ENCODE assay signal across 10 mouse cellular contexts in the genomic region with DNA sequence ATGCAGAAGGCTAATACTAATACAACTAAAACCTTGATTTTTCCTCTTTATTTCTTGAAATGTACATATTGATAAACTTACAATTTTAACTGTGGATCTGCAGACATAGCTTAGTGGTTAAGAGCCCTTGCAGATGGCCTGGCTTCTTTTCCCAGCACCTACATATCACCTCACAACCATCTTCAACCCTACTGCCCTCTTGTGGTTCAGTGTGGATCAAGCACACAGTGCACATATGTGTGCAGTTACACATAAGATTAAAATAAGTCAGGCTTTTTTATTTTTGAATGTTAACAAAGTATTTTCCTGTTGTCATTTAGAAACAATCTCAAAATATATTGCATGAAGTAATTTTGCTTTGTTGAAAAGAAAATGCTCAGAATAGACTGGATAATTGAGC.
DNase-seq lines count a peak whose midpoint lies in the region; ATAC-seq and TF ChIP-seq lines count a peak whose summit lies in the region.
"Had no signal": no experiment of that assay in that cellular context is flagged by ENCODE, and none has a peak within 500 bp of the region (broad histone marks: within the 10 kb centered on the region; RNA-seq: fewer than 3 reads in every experiment).

No protein-coding gene starts in this region.

- CTCF ChIA-PET in Patski (lab: Charles Lee), result interaction anchor here (1.0 to 3.6 kb wide), 3 partner anchors 9 to 266 kb away, joined by 3 to 20 read pairs (median 5); no protein-coding TSS in a partner anchor

- H3K9me3 ChIP-seq in forebrain, postnatal 0 days (ENCODE audit: low read length), result no peaks in the 10 kb centered on the region

- no peak for ATAC-seq in Patski
- peak; percentile 59; the same call in 1 of the 2 replicates for ATAC-seq in granulocyte monocyte progenitor cell, adult 5-6 weeks (replicated peaks; ENCODE audit: poor library complexity, severe bottlenecking)
- ATAC-seq in forebrain, postnatal 0 days, result no peak

- H3K27ac ChIP-seq in left cerebral cortex, adult 2 months, result no peak overlapping the region
- H3K27ac ChIP-seq in forebrain, postnatal 0 days (ENCODE audit: low read depth, low read length), result no peak overlapping the region

- TF ChIP-seq CTCF in left cerebral cortex, adult 2 months (IDR thresholded peaks at IDR 0.05), result peak; percentile 40
- TF ChIP-seq CTCF in Patski (IDR thresholded peaks at IDR 0.05), result peak; percentile 33
- TF ChIP-seq CTCF in forebrain, postnatal 0 days (IDR thresholded peaks at IDR 0.05; ENCODE audit: low read depth), result no peak

- DNase-seq in left cerebral cortex, adult 2 months (ENCODE audit: extremely low spot score in 1 of 2, low spot score in 2 of 2), result no peak
- DNase-seq in left cerebral cortex, adult 11 months (ENCODE audit: low spot score), result no peak
- DNase-seq in Patski (ENCODE audit: low read depth, low spot score), result no peak
- DNase-seq in retina, postnatal 1 day, result peak; percentile 23
- DNase-seq in cerebellum, postnatal 36 days, result no peak
- no peak for DNase-seq in forebrain, postnatal 0 days
- DNase-seq in right cerebral cortex, adult 2 months (ENCODE audit: low spot score in 2 of 2), result no peak
- DNase-seq: cerebellum, adult 9-10 months had no signal

- H3K9ac ChIP-seq in forebrain, postnatal 0 days, result no peak overlapping the region

- no peaks in the 10 kb centered on the region for H3K4me1 ChIP-seq in forebrain, postnatal 0 days (ENCODE audit: insufficient read depth)

- peaks cover 7% of the 10 kb centered on the region; the same call in 1 of the 2 replicates for H3K36me3 ChIP-seq in forebrain, postnatal 0 days (ENCODE audit: insufficient read depth)

- intact Hi-C loops in left cerebral cortex, adult 2 months (cut with DNase I), result loop anchor here (10.0 kb wide), 1 partner anchor 366 kb away; a partner anchor contains a TSS

- H3K4me3 ChIP-seq in left cerebral cortex, adult 2 months, result no peak overlapping the region
- H3K4me3 ChIP-seq in forebrain, postnatal 0 days (ENCODE audit: low read depth, low read length), result no peak overlapping the region

- H3K4me2 ChIP-seq in forebrain, postnatal 0 days (ENCODE audit: low read depth), result no peak overlapping the region
- H3K4me2 ChIP-seq: midbrain, embryonic 11.5 days had no signal

- no peaks in the 10 kb centered on the region for H3K27me3 ChIP-seq in Patski
- no peaks in the 10 kb centered on the region for H3K27me3 ChIP-seq in forebrain, postnatal 0 days (ENCODE audit: insufficient read depth, low read length)

- in situ Hi-C loops in Patski (cut with MboI; ENCODE audit: low pct_unique_long_range_greater_than_20kb), result loop anchor here (5.0 to 10.0 kb wide), 2 partner anchors 263 to 386 kb away; no protein-coding TSS in a partner anchor

- POLR2A ChIA-PET in Patski (lab: Charles Lee), result no interaction called here
